Mouse (Mus musculus): ENCODE data around the gene Sema3f.

DNA sequence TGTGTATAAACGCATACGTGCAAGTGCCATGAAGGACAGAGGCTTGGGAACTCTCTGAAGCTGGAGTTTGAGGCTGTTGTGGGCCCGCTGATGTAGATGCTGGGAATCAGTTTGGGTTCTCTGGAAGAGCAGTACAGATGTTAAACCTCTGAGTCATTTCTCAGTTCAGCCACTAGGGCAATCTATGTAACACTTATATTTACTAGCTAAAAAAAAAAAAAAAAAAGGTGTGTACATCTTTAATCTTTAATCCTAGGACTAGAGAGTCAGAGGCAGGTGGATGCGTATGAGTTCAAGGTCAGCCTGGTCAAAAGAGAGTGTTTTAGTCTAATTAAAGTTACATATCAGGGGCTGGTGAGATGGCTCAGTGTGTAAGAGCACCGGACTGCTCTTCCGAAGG is 63.3 kb downstream of the Sema3f start:
- no peak for TF ChIP-seq CTCF (IDR thresholded peaks at IDR 0.05; ENCODE audit: borderline replicate concordance, control insufficient read depth, extremely low read depth, insufficient read depth, low read length, poor library complexity)
- no peak for TF ChIP-seq POLR2A (IDR thresholded peaks at IDR 0.05; ENCODE audit: control insufficient read depth, extremely low read depth, insufficient read depth, low read length, poor library complexity)
